Mouse (Mus musculus) lung, postnatal 4 days (tissue): ENCODE measurements around the gene Myoz2.

Experiments used
- DNase-seq, 2 experiments: peaks; one replicate each; pipeline ENCODE4 v3.0.0; 2021

Gene Myoz2

DNA sequence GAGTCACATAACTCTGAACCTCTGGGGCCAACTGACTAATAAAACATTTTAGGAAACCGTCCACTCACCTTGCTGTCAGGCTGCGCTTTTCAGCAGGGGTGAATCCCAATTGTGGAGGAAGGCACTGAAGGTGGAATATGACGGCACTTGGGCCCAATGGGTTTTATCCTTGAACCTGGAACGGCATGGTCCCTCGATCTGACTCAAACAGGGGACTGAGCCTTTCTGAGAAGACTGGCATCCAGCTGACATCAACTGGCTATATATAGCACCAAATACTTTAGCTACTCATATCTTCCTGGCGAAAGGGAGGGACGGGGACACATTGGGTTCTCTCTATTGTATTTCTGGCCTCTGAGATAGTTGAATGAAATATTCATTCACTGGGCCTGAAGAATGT lies at the start of gene Myoz2:
Gene Myoz2, minus strand, starts transcription at position 264 of the 400 bp plus-strand sequence.
- no peak for DNase-seq

DNA sequence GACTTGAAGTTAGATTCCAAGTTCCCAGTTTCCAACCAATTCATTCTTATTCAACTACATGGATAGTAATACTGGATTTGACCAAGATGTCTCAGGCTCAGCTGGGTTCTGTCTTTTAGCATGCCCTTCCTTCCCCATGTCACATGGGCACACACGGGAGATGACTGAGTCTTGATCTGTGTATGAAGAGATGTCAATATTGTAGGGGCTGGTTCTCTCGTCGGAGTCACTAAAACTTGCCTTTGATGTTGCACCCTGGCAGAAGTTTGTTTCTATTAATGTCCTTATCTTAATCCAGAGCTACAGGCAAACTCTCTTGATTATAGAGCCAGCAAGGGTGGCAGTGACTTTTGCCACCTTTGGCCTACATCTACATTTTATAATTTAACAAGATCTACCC lies 46.9 kb upstream of the Myoz2 start:
- no peak for DNase-seq

DNA sequence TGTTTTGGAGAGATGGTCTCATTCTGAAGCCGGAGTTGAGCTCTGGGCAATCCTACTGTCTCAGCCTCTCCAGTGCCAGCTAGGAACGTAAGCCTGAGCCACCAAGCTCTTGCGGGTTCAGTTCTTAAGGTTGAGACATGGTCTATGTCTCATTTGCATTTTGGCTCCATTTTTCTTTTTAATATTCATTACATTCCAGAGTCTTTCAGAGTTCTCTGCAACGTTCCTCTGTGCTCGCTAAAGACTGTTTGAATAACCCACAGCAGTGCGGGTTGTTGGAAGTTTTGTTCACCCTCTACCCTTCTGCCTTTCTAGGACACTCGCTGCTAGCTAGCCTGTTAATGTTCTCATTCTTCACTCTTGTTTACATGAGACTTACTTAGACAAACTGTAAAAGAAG lies 46.1 kb upstream of the Myoz2 start:
- DNase-seq = no peak

DNA sequence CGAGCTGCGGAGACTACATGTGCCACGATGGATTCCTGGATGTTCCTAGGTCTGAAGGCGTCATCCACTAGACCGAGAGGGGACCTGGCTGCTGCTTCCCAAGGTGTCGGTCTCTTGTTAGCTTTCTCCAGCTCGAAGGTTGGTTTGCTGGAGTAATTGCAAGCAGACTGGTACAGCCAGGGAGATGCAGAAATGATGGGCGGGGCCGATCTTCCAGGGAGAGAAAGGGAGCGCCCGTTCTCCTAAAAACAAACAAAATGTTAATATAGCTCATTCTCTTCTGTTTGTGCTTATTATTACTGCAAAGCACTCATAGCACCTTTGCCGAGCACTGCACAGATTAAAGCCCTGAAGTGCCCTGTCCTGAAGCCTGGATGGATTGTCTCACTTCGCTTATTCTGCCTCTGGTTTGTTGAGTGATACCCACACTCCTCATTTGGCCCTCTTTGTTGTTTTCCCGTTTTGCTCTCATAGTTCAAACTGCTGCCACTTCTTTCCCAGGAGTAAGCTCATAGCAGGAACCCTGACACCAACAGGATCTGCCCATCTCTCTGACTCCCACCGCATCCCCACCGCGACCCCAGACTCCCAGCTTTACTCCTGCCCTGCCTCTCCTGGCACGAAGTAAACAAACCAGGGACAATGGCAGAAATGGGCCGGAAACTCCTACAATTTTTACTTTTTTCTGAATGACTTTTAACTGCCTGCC lies 45.4 kb upstream of the Myoz2 start:
- no peak for DNase-seq

DNA sequence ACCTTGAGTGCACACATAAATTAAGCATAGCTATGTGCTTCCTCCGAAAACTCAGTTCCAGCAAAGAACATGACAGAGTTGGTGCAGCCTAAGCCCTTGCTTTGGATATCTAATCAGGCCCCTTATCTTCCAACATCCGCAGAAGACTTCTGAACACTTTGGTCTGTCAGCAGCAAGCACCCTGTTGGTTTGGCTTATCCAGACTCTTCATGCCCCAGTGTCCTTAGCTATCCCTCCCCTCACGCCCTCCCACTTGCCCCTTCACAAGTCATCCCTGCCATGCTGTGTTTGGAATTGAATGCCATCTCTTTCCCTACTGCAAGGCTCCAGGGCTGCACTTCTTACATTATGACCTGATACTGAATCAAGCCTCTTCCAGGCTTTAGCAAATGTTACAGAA lies 40.9 kb upstream of the Myoz2 start:
- DNase-seq = no peak

DNA sequence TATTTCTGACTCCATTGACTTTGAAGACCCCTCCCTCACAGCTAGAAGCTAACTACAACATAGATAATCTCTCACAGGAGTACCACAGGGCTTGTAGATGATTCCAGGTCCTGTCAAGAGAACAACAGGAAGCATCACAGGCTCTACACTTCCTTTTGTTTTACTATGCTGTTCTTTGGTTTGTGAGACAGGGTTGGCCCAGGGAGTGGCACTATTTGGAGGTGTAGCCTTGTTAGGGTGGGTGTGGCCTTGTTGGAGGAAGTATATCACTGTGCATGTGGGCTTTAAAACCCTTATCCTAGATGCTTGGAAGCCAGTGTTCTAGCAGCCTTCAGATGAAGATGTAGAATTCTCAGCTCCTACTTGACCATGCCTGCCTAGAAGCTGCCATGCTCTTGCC lies 40.2 kb upstream of the Myoz2 start:
- DNase-seq = no peak

DNA sequence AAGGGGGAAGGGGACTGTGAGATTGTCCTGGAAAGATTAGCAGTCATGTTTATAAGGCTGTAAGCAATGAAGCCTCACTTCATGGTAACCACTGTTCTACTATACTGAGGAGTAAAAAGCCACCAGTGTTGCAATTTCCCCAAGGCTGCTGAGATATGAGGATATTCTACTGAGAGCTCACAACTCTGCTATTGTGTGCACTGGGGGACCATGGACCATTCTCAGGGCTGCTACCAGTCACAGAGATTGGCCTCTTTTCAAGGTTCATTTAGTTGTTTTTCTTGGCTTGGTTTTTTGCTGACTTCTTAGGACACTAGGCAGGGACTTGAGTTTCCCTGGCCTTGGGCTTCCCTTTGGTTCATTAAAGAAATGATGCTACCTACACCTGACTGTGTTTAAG lies 38.5 kb upstream of the Myoz2 start:
- no peak for DNase-seq

DNA sequence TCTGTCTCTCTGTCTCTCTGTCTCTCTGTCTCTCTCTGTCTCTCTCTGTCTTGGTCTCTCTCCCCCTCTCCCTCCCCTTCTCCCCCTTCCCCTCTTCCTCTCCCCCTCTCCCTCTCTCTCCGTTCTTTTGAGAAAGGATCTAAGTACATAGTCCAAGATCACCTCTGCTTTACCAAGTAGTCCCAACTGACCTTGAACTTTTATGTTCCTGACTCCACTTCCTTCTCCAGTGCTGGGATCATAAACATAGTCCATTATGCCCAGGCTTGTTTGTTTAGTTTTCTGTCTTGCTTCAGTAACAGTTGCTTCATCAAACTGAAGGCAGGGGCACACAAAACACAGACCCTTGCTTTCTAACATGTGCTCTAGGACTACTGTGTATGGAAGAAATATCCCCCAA lies 37.7 kb upstream of the Myoz2 start:
- no peak for DNase-seq

DNA sequence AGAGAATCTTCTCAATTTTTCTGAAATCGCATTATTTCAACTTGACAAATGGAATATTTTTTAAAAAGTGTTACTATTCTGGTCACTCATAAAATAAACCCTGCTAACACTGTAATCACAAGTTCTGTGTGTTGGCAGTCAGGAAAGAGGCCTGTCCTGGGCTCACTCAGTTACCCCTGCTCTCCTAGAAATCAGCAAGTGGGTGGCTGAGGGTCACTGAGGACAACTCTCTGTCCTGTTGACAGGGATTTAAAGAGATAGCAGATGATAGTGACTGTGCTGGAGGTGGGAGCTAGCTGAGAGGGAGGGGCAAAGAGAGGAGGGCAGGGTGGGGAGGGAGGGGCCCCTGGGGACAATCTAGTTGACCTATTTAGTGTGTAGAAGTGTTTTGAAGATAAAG lies 36.2 kb upstream of the Myoz2 start:
- DNase-seq = no peak

DNA sequence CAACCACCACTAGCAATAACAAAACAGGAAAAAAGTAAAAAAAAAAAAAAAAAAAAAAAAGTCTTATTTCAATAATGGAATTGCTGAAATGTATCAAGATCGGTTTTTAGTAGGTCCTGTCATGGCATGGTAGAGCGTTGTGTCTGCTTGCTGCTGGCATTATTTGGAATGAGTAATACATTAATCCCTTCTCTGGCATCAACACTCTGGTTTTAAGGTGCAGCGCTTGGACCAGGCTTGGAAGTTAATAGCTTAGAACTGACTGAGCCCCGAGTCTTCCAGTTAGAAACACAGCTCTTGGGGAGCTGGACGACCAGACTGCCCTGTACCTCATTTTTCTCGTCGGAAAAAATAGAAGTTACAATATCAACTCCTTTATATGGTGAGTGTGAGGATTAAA lies 32.0 kb upstream of the Myoz2 start:
- no peak for DNase-seq

DNA sequence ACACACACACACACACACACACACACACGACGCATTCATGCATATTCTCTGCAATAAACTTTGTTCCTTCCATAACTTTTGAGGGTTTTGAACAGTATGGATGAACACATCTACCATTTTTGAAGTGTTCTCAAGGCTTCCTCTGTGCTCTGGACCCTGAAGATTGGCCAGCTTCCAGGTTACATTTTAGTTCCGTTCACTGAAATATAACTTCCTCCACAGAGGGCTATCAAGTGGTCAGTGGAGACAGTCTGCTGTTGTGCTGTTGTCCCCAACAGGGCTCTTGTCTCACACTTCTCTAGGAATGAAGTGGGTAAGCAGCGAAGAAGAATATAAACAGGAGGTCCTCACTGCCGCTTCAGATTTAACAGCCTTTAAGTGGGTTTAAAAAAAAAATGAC lies 30.7 kb upstream of the Myoz2 start:
- DNase-seq = no peak

DNA sequence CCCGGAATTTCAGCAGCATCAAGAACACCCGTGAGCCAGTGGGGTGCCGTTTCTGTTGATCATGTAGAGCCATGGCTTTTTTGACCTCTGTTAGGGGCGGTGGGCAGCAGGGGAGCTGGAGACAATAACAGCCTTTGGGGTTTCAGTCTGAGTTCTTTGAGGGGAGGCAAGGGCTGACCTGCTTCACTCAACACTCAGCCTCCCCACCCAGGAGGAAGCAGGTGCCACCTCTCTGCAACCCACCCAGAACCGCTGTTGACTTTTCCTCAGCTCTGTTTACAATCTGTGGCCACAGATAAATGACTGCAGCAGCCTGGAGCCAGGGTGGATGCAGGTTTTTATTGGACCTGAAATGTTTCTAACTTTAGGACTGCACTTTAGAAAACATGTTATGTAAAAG lies 29.4 kb upstream of the Myoz2 start:
- DNase-seq = peak in 1 of 2 experiments; percentile 26

DNA sequence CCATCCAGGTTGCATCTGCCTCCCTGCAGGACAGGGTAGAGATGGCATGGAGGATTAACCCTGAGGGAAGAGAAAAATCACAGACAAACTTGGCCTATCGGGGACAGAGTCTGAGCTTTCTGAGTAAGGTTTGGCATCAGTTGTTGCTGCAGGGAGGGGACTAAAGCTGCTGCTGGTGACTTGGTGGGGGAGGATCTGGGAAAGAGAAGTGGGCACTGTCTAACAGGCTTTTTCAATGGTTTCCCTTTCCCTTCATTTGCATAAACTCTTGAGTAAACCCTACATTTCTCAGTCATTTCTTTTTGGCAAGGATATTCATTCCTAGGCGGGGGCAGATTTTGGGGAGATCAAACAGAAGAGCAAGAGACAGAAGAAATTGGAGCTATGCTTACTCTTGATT lies 27.1 kb upstream of the Myoz2 start:
- DNase-seq = no peak

DNA sequence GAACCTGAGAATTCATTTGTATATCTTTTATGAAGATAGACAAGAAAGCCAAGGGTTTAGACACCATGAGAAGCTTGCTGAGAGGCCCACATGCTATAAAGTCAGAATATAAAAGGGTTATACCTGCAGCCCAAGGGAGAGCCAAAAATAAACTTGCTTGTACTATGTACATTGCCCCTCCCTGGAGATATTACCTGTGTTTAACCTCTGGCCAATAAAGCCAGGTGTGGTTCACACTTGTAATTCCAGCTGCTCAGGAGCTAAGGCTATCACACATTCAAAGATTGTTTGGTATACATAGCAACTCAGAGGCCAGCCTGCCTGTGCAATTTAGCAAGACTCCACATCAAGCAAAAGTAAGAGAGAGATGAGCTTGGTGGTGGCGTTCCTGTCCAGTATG lies 24.0 kb upstream of the Myoz2 start:
- no peak for DNase-seq

DNA sequence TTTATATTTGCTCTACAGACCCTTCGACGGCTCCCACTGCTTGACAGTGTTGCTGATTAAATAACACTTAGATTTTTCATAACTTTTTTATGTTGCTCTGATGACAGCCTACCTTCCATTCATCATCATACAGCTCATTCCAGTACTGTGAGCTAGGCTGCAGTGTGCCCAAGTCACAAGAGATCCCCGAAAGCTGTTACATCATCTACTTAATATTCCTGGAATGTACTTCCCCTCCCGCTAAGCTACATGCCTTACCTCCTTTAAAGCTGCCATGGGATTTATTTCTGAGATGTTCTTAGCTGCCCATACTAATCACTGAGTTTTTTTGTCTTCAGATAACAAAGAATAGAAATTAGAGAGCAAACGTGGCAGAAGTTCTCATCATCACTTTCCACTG lies 19.4 kb upstream of the Myoz2 start:
- DNase-seq = no peak

DNA sequence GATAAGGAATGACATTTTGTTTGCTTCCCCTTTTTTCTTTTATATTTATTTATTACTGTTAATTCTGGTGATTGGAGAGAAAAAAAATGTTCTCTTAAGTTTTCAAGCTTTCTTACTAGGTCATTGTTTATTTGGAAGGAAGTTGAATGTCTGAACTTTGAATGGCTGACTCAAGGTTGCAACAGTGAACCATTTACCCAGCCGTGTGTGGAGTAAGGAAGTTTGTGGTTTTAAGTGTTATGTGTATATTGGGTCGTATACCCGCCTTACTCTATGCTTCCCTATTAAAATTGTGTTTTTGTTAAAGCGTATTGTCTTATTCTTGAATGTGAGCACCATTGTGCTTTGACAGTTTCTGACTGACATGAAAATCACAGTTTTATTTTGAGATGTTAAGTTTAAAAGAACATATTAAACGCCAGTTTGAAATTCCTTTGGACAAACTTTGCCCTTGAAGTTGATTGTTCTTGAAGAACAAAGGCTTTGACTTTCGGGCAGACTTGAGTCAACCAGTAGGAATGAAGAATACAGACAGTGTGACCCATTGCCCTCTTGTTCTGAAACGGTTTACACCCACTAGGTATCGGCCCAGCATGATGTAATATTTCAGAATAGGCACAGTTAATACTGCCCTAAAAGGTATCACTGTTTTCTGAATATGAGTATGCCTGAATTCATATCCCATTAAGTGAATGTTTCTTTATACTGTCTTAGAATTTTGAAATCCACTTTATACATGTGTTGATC lies 18.6 kb upstream of the Myoz2 start:
- no peak for DNase-seq

DNA sequence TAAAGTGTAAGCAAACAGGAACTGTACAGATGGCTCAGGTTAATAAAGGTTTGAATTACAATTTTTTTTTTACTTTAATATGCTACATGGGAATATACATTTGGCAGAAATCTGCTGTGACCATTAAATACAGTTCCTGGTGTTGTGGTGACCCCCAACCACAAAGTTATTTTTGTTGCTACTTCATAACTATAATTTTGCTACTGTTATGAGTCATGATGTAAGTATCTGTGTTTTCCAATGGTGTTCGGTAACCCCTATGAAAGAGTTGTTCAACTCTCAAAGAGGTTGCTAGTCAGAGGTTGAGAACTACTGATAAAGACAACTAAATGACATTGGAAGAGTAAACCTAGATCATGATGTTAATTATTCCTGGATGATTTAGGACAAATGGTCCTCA lies 7.5 kb upstream of the Myoz2 start:
- DNase-seq = no peak

DNA sequence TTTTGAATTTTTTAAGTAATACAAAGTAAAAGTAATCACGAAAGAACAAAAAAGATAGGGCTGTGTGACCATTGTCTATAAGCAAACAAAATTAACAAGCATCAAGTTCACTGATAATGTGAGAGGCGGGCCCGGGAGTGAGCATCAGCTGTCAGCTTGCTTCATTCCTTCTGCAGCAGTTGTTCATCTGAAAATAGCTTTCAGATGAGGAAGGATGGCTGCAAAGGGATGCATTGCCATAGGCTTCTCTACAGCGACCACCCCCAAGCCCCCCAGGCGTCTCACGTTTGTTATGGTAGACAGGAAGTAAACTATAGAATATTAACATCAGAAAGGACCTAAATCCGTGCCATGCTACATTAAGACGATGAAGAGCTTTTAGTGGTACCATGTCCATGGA lies 1.0 kb downstream of the Myoz2 start:
- no peak for DNase-seq

DNA sequence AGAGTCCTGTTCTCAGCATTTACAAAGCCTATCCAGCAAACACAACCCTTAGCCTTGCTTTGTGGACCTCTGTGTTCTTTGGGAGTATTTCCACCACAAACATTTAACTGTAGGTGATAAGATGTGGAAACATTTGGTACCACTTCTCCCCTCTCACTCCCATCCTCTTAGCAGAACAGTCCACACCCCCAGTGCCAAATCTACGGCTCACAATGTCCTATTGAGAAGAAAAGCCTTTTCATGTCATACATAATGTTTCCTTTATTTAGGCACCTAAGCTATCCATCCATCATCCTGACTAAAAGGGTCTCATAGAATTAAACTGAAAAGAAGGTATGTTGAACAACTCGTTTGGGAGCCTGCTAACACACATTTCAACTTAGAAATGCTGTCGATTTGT lies 9.2 kb downstream of the Myoz2 start:
- DNase-seq = no peak

DNA sequence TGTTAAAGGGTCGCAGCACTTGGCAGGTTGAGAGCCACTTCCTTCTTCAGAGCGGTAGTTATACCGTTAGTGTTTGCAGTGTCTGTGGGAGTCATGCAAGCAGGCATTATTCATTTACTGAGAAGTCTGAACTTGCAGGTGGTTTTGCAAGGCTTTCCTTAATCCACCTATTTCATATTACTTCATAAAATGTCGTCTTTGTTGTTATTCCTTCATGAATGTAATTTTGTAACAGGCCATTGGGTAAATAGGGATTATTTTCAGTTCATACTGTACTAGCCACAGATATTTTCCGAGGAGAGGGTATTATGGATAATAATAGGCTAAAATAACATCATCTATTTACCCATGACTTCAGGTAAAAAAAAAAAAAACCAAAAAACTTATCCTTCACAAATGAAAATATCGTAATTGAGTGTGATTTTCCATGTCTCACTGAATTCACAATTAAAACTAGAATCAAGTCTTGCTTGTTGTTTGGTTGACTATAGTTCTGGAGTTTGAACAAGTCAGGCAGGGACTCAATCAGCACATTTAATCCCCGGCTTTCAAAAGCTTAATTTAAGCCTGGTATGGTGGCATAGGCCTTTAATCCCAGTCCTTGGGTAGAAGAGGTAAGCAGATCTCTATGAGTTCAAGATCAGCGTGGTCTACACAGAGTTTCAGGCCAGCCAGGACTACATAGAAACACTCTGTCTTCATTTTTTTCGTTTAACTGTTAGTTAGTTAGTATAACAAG lies 10.2 kb downstream of the Myoz2 start:
- no peak for DNase-seq

DNA sequence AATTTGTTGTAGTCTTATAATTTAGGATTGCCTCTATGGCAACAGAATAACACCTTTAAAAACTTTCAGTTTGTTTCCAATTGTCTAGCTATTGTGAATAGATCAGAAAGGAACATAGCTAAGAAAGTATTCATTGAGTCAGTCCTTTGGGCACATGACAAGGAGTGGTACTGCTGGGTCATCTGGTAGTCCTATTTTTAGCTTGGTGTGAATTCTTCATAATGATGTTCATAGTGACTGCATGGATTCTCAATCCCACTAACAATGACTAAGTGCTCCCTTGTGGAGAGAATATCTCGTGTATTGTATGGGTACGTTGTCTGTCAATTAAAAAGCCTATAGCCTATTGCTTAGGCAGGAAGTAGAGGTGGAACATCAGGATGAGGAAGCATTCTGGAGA lies 16.0 kb downstream of the Myoz2 start:
- DNase-seq = no peak

DNA sequence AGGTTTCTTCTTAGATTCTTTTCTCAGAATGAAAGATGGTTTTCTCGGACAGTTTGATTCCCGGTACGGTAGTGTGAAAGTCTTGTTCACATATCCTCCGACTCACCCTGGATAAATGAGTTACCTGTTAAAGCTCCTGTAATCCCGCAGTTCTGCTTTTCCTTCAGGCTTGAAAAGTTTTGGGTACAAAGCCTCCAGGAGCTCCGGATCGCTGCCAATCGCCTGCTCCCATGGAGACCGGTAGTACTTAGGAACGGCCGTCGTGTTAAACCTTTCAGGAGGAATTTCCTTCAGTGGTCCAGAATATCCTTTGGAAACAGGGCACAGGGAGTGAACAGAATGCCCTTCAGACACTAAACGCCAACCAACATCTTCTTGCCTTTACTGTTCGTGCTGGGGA lies 21.3 kb downstream of the Myoz2 start:
- no peak for DNase-seq

DNA sequence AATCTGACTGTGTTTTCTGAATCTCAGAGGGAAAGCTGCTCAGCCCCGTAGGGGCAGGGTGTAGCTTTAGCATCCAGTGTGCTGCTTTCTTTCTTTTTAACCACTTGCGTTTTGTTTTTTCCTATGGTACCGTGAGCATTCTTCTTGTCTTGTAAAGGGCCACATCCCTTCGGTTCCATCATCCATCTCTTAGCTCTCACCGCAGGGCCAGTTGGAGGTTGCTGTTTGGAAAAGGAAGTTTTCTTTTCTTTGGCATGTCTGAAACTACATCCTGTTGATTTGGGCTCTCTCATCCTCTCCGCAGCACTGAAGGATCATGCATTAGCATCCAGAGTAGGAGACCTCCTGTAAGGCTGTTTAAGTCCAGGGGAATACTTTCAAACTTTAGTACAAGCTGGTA lies 25.4 kb downstream of the Myoz2 start:
- DNase-seq = no peak

DNA sequence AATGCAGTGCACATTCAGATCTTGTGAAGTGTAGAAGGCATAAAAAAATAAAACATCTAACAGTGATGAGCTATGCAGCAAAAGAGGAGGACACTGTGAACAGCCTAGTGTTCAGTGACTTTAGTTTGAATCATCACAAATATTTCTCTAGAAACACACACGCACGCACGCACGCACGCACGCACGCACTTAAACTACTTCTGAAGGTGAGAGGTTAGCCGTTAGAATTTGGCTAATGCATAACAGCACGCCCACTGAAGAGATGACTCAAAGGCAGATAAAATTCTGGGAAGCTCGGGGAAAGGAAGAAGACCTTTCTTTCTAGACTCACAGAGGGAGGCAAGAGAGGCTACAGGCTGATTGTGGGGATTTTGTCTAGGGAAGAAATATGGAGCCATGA lies 27.4 kb downstream of the Myoz2 start:
- DNase-seq = no peak
